Mouse (Mus musculus): ENCODE data around the gene Olfr623.

The Olfr623 gene

GRCm38 (mm10) chr7:103663598-103663997 lies at the start of gene Olfr623:
Gene Olfr623, minus strand, starts transcription at chr7:103663698.
- DNase-seq (ENCODE audit: low read depth, low spot score) = no peak

GRCm38 (mm10) chr7:103712024-103712423 lies 48.5 kb upstream of the Olfr623 start:
- DNase-seq (ENCODE audit: low read depth, low spot score) = no peak

- DNase-seq (ENCODE audit: low read depth, low spot score) = no peak
Measured at GRCm38 (mm10) chr7:103699469-103699868, 36.0 kb upstream of the Olfr623 start.

GRCm38 (mm10) chr7:103682420-103682819 lies 18.9 kb upstream of the Olfr623 start, which contains the start of gene Olfr625-ps1:
Gene Olfr625-ps1, plus strand, starts transcription at chr7:103682720.
- no peak for DNase-seq (ENCODE audit: low read depth, low spot score)

DNA sequence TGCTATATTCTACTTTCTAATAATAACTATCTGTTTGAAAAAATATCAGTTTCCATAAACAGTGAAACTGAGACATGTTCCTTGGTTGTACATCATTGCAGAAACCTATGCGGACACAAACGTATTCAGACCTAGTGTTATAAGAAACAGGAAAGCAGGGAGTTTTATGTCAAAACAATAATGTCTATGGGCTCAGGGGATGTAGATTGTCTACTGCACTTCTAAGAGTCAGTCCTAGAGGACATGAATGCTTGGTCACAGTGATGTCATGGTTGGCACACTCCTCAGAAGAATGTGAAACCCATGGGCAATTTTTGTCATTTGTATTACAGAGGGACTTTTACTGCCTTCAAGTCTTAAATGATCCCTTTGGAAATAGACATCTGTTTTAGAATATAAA lies 7.6 kb upstream of the Olfr623 start, which contains the start of gene Olfr624:
Olfr624 (minus strand) TSS at position 101 of the 400 bp plus-strand sequence.
- no peak for DNase-seq (ENCODE audit: low read depth, low spot score)

GRCm38 (mm10) chr7:103644070-103644469 lies 19.4 kb downstream of the Olfr623 start:
- DNase-seq (ENCODE audit: low read depth, low spot score) = no peak

DNA sequence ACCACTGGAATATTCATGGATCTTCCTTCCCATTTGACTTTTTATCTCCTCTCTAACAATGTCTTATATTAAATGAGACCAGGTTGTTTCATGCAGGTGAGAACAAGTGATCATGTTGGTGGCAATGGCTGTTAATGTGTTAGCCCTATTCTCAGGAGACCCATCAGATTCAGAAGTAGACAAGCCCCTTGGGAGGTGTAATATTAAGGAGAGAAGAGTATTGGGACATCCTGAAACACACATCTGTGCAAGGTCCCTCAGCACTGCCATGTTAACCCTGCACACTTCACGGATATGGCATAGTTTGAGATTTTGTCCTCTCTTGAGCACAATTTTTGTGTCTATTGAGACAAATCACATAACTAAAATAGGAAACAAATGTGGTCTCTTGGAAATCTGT lies 20.9 kb downstream of the Olfr623 start, which contains the start of gene Olfr622:
Olfr622 (minus strand) TSS at position 101 of the 400 bp plus-strand sequence.
- no peak for DNase-seq (ENCODE audit: low read depth, low spot score)

- DNase-seq (ENCODE audit: low read depth, low spot score) = no peak
Measured at GRCm38 (mm10) chr7:103636795-103637194, 26.7 kb downstream of the Olfr623 start.

GRCm38 (mm10) chr7:103612434-103612833 lies 51.1 kb downstream of the Olfr623 start, which contains the start of gene Olfr620:
Gene Olfr620, minus strand, starts transcription at chr7:103612534.
- no peak for DNase-seq (ENCODE audit: low read depth, low spot score)
